Mouse (Mus musculus) spleen, postnatal 4 days (tissue): Measurements from ENCODE around the gene Btg2.
A peak's percentile ranks its signal among the peaks of the same experiment; 100 is the strongest.

Experiments used
- DNase-seq, 2 experiments: peaks; one replicate each; pipeline ENCODE4 v3.0.0; 2022; ENCODE audit warnings: low spot score in 2 of 2

The Btg2 gene

DNA sequence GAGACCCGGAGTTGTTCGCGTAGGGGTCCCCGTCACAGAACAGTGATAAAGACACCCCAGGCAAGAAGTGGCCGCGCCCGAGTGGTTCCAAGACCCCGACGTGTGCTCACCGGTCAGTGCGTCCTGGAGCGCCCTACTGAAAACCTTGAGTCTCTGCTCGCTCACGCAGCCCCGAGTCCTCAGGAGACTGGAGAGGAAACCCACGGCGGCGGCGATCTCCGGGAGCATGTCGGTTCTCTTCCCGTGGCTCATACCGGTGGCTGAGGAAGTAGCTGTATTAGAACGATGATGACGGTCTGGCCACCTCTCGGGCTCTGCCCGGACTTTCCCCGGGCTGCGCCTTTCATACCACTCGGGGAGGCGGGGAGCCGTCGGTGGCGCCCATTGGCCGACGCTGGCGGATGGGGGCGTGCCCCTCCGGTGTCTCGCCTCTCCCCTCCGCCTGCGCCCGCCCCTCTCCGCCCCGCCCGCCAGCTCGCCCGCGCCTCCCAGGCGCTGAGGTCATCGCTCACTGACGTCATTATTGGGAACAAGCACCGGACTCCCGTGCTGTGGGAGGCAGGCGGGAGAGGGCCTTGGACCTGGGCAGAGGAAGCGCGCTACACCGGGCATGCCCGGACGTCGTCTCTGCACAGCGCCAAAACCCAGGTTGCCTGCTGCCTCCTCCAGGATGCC is at the start of gene Btg2:
Btg2 (minus strand) TSS at position 319 of the 675 bp plus-strand sequence.
- peak; percentile 98 to 99 for DNase-seq

DNA sequence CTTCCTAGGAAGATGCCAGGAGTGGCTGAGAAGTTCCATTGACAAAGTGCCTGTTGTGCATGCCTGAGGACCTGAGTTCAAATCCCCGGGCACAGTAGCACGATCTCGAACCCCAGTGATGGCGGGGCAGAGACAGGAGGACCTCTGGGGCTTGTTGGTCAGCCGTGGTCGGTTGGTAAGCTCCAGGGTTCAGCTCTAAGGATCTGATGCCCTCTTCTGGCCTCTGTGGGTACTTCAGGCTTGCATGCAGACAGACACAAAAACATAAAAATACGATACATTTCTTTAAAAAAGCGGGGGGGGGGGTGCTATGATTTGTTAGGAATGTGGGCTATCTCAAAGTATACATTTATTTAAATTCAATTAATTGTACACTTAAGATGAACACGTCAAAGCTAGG is 43.3 kb upstream of the Btg2 start:
- no peak for DNase-seq

DNA sequence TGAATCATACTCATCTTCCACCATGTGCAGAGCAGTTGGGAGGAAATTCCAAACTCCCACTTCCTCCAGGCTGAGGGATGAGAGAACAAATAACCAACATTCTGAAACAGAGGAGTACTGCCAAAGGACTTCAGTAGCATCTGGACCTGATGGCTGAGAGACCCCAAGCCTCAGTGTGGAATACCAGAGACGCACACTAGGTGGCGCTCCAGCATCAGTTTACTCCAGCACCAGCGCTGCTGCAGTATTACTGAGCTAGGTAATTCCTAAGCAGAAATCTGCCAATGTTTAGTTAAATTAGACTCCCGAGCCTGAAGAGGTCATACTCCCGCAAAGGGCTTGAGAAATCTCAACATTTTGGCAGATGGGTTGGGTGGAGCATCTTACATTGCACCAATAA is 41.3 kb upstream of the Btg2 start:
- DNase-seq: peak; percentile 77 to 93

DNA sequence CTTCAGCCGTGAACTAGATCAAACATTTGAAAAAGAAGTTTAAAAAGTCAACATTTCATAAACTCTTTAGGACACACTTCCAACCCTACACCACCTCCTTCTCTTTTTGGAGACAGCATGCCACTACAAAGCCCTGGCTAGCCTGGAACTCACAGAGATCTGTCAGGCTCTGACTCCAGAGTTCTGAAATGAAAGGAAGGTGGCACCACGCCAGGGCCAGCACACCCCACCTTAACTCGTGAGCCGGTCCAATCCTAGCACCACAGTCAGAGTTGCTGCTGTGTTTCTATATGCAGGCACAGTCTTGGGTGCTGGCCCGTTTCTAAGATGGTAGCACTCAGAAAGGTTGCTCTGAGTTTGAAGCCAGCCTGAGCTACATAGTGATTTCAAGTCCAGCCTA is 38.2 kb upstream of the Btg2 start:
- no peak for DNase-seq

DNA sequence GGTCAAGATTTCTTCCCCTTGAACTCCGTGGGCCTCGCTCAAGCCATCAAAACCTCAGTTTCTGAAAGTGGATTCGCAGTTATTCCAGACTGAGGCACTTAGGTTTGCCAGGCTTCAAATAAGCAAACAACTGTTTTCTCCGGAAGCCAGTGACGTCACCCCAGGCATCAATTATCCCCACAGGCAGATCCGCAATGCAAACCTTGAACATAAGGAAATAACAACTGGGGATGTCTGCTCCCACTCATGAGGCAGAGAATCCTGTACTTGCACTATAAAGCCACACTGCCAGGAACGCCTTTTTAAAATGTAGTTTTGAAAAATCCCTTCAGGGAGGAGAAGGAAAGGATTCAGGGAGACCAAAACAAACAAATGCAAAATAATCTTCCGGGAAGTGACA is 36.5 kb upstream of the Btg2 start:
- DNase-seq: no peak

DNA sequence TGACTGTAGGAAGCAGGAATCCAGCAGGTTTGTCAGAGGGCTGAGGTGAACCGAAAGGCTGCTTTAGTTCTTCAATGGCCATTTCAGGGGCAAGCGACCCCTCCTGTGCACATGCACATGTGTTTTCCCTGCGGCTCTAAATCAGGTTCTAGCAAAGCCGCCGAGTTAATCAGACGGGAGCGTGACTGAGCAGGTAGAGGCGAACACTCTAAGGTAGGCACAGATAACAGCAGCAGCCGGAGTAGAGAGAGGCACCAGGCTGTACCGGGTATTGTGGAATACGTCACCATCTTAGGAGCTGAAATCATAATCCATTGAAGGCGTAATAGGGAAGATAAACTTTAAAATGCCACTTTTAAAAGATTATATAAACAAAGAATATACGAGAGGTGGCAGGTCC is 35.8 kb upstream of the Btg2 start:
- DNase-seq: no peak

DNA sequence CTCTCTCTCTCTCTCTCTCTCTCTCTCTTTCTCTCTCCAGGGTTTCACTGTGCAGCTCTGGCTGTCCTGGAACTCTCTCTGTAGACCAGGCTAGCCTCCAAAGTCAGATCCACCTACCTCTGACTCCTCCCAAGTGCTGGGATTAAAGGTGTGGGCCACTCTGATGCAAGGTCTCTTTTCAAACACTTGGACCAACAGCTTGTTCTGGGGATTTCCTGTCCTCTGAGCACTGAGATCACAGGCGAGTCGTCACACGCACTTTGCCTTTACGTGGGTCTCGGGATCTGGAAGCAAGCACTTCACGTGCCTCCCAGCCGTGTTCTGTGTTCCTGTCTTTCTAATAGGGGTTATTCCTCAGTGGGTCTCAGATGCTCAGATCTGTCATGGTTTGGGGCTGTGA is 35.1 kb upstream of the Btg2 start:
- DNase-seq: no peak

DNA sequence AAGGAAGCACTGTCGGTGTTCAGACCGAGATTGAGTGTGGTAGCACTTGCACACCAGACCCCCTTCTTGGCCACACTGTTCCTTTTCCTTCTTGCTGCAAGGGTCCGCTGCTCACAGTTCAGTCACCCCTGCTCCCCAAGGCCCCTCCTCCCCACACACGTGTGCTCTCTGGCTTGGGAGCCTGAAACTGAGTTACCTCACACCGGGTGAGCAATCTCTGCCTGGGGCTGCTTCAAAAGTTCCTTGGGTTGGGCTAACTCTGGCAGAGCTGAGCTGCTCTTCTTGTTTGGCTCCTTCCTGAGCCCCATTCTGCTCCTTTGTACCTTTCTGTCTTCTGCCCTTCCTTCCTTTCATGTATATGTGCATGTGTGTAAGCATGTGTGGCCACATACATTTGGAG is 34.6 kb upstream of the Btg2 start:
- DNase-seq: no peak

DNA sequence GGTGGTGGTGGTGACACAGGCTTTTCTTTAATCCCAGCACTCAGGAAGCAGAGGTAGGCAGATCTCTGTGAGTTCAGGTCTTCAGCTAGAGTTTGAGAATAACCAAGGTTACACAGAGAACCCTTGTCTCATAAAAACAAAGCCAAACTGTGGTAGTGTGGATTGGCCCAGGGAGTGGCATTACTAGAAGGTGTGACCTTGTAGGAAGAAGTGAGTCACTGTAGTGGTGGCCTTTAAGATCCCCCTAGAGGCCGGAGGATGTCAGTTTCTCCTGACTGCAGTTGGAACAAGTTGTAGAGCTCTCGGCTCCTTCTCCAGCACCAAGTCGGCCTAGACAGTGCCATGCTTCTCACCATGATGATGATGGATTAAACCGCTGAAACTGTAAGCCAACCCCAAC is 32.1 kb upstream of the Btg2 start, which contains the start of gene Chit1:
Chit1 (plus strand) TSS at position 264 of the 400 bp plus-strand sequence.
- peak in 1 of 2 experiments; percentile 12 for DNase-seq

DNA sequence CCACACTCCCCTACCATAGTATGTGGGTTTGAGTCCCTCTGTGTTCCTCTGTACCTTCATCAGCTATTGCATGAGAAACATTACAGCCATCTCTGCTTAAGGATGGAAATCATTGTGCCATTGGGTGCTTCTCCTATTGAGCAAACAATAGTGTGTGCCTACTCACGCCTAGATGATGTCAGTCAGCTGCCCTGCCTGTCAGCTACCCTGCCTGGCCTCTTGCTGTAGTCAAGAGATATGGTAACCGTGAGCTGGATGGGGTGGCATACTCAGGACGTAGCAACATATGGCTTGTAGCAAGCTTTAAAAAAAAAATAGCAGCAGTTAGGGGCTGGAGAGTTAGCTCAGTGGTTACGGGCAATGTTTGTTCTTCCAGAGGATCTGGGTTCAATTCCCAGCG is 31.5 kb upstream of the Btg2 start:
- DNase-seq: peak; percentile 27 to 65

DNA sequence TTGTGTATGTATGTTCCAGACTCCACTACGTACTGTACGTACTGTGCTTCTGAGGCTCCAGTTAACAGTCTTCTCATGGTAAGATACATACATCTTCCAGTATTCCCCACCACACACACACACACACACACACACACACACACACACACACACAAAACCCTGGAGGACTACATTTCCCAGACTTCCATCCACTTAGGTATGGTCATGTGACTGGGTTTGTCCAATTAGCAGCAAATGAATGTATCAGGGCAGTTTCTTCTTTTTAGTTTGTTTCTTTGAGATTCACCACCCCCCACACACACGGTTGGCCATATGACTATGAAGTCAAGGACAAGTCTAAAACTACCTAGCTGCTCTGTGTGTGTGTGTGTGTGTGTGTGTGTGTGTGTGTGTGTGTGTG is 31.1 kb upstream of the Btg2 start:
- no peak for DNase-seq

DNA sequence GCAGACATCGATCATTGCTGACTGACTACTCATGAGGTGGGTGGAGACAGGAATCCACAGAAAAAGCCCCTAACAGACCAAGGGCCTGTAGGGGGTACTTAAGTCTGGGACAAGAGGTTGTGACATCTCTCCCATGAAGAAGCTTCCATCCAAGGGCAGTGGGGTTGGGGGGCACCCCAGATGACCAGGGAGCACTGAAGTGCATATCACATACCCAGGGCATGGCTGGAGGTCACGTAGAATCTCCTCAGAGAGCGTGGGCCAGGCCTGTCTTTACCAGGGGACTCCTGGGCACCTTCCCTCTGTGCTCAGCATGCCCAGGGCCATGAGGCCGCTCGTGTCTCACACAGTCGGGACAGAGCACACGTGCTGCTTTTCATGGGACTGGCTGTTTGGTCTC is 28.9 kb upstream of the Btg2 start:
- DNase-seq: peak in 1 of 2 experiments; percentile 62

DNA sequence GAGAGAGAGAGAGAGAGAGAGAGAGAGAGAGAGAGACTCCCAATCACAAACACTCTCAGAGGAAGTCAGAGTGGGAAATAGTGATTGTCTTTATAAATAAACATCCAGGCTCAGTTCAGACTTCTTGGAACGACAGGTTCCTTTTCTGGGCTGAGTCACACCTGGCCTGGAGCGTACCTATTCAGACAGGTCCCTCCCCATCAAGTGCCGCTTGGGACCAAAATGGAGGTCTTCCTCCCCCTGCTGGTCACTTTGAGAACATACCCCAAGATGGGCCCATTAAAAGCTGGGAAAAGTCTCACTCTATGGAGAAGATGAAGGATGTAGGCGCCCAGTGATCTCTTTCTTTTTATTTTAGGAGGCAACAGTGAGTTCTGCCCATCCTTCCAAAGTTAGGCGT is 27.8 kb upstream of the Btg2 start:
- DNase-seq: peak; percentile 64 to 83

DNA sequence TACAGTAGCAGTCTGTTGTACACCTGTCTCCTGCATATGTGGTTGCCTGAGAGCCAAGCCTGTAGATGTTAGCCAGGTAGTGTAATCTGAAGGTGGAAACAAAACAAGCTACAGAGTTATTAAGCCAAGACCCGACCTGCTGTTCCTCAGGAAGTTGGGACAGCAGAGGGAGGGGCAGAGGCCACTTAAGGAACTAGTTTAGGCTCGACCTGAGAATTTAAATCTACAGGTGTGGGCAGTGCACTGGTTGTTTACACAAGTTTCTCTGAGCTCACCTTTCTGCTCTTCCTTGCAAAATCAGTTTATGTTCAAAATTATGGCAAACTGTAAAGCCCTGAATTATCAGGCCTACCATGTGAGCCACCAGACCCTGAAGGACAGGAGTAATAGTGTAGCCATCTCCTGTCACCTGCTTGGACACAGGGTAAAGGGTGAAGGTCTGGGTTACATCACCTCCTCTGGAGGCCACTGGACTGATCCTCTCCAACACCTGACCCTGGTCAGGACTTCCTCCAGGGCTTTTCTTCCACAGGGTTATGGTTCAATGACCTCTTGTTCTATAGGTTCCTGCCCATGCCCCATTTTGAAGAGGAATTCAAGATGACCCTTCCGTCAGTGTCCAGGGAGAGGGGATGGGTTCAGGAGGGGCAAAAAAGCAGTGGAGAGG is 27.0 kb upstream of the Btg2 start:
- no peak for DNase-seq

DNA sequence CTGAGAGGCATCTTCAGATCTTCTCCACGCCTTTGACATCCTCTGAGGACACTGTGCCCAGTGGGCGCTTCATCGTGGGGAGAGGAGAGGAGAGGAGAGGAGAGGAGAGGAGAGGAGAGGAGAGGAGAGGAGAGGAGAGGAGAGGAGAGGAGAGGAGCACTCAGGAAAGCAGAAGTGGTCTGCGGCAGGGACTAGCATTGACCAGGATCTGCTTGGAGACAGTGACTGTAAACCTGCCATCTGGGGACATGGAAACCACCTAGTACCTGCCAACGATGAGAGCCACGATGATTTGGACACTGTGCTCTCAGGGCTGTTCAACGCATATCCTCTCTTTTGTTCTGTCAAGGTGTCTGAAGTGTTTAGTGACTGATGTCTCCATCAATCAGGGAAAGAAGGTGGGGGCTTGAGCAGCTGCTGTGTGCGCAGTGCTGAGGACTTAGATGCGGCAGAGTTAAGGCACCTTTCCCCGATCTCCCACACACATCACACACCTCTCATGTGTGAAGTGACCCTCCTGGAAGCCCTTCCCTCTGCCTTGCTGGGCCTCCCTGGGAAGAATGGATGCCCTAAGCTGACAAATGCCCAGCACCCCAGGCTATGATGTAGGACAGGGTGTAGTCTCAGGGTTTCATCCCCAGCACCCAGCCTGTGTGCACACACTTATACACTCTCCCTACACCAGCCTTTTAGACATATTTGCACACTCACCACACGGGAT is 26.3 kb upstream of the Btg2 start:
- peak in 1 of 2 experiments; percentile 61 for DNase-seq

DNA sequence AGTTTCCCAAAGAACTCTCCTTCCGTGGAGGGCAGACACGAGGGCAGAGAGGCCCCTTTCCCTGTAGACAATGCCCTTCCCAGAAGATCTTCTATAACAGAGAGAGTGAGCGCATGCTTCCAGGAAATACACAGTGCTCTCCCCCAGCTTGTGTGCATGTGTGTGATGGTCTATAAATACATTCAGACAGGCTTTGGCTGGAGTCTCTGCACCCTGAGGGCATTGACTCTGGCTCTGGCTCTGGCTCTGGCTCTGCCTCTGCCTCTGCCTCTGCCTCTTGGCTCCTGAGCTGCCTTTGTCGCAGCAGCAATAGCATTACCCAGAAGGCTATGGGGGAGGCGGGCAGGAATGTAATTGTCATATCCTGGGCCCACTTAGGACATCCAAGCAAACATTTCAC is 24.9 kb upstream of the Btg2 start:
- DNase-seq: no peak

DNA sequence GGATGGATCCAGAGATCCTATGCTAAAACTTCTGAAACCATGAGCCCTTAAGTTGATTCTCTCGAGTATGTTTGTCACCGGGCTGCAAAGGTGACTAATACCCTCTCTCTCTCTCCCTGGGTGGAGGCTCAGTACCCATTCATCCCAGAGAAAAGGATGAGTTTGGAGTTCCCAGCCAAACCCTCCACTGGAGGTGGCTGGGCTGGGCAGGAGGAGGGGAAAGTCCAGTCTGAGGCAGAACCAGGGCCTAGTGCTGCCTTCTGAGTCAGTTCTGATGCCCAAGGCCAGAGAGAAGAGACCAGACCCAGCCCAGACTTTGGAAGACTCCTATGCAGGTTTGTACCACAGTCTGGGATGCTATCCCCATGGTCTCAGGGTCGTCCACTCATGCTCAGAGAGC is 22.7 kb upstream of the Btg2 start:
- DNase-seq: no peak

DNA sequence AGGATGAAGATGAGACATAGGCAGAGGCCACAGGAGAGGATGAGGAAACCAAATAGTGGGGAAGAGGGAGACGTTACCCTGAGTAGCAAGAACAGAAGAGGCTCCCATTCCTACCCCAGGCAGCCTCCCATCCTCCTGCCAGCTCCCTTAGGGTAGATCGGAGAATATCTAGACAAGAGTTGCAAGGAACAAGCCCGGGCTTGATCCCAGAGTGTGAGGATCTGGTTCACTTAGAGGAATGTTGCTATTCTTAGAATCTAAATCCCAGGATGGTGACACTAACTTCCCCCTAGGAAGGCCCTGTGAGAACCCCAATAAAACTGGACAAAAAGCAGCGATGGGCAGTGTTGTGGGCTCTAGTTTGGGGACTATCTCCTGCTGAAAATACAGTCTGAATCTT is 22.0 kb upstream of the Btg2 start:
- no peak for DNase-seq

DNA sequence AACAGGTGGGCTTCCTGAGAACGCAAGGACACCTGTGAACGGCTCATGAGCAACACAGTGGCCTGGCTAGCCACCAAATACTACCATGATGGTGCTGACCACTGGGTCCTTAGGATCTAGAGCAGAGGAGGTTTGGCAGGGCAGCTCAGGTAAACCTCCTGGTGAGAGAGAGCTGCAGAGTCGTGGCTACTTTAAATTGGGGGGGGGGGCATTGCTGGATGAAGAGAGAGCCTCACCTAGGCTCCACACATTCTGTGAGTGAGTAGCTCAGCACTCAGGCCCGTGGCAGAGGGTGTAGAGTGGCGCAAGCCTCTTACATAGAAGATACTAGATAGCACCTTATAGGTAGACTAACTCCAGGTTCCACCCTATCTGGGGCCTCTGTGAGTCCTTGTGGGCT is 21.5 kb upstream of the Btg2 start:
- DNase-seq: no peak

DNA sequence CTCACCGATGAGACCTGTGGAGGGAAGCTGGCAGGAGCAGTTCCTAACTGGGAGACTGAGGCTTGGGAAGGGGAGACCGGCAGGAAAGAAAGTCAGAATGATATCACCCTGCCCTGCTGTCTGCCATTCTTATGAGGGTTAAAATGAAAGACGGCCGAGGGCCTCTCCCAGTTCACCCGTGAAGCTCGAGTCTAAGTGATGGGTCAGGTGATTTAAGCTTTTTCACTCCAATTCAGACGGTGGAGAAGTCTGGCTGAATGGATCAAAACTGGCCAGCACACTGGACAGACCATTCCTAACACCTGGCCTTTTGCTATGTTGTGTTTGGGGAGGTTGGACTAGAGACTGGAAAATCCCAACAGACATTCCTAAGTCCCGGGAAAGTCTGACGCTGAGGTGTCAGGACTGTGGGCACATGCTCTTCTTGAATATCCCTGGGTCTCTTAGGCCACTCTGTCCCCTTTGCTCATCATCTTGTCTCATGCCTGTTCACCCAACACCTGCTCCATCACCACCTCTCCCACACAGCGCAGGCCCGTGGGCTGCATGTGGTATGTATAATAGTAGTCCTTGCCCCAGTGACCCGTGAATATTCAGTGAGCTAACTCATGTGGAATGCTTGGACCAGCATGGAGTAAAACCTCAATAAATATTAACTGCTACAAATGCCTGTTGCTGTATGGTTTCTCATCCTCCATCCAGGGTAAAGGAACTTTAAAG is 20.8 kb upstream of the Btg2 start:
- DNase-seq: peak in 1 of 2 experiments; percentile 63

DNA sequence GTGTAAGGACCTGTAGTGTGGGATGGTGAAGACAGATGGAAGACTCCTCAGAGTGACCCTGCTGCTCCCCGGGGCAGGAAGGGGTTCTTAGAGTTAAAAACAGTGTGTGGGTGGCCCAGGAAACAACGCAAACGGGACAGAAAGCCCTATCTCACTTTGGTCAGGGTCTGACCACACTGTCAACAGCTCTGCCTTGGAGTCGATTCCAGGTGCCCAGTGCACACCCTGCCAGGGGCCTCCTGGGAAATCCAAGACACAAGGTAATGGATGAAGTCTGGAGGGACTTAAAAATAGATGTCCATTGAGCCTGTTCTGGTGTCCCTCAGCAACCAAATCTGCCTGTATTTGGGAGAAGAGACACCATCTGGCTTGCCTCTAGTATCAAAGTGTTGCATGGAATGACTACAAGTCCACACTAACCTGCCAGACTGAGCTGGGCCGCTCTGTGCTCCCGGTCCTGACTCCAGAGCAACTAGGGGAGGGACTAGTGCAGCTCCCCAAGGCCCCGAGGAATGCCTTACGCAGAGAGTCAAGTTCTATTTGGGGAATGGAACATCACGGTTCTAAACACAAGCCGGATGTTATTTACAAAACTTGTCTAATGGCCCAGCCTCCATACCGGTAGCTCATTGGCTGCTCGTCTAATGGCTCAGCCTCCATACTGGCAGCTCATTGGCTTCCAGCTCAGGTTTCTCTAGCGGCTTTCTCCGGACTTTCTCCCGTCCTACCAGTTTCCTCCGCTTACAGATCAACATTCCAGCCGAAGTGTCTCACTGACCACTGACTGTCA is 20.0 kb upstream of the Btg2 start:
- DNase-seq: peak; percentile 80 to 84
